Mouse (Mus musculus) stomach, embryonic 16.5 days (tissue): ENCODE measurements around the gene Dnah3. TPM values are rescaled to one million over a fixed set of nuclear protein-coding genes. Genes with fewer than 3 reads are reported as not detected.

Experiments used
- ATAC-seq: fragments of 200-750 bp; cut with Nextera tagmentation; 2 replicates; pipeline ENCODE4 v1.8.0; 2017; ENCODE audit warnings: moderate number of reproducible peaks, moderate TSS enrichment; ENCODE audit not compliant: insufficient read depth, low FRiP score
- H3K27ac ChIP-seq: fragments of 300-500 bp; sonication (generic); 2 replicates; pipeline ENCODE4 v1.5.1; 2014; ENCODE audit warnings: low read length
- H3K27me3 ChIP-seq: fragments of 300-500 bp; sonication (generic); 2 replicates; pipeline ENCODE4 v1.6.1; 2014; ENCODE audit warnings: low read length, control low read depth, mixed read lengths; ENCODE audit not compliant: control insufficient read depth, insufficient read depth
- H3K36me3 ChIP-seq: fragments of 300-500 bp; sonication (generic); 2 replicates; pipeline ENCODE4 v1.6.1; 2014; ENCODE audit warnings: low read length; ENCODE audit not compliant: control insufficient read depth, insufficient read depth
- H3K4me1 ChIP-seq: fragments of 300-500 bp; sonication (generic); 2 replicates; pipeline ENCODE4 v1.6.1; 2014; ENCODE audit warnings: low read length, control low read depth, mixed read lengths; ENCODE audit not compliant: control insufficient read depth, insufficient read depth
- H3K4me2 ChIP-seq: fragments of 300-500 bp; sonication (generic); 2 replicates; pipeline ENCODE4 v1.6.1; 2014; ENCODE audit warnings: low read depth, low read length, mixed read lengths
- H3K4me3 ChIP-seq: fragments of 300-500 bp; sonication (generic); replicated peaks from 2 replicates; pipeline ENCODE4 v1.5.1; 2014; ENCODE audit warnings: mild to moderate bottlenecking, low read length
- H3K9ac ChIP-seq: fragments of 300-500 bp; sonication (generic); 2 replicates; pipeline ENCODE4 v1.6.1; 2014; ENCODE audit warnings: low read length
- H3K9me3 ChIP-seq: fragments of 300-500 bp; sonication (generic); replicated peaks from 2 replicates; pipeline ENCODE4 v1.6.1; 2016; ENCODE audit warnings: low read length, control low read depth; ENCODE audit not compliant: control insufficient read depth
- WGBS: fragments of 180-500 bp; shearing (Covaris S2); extraction: QIAGEN DNeasy Blood & Tissue Kit; methylation state at CpG from one replicate; pipeline ENCODE4 v1.1.7; 2014; 5-methylcytosine and 5-hydroxymethylcytosine counted together
- polyA plus RNA-seq: library from polyadenylated mRNA; unstranded; fragments of >200 nt; fragmentation: Nextera tagmentation; extraction: Ambion mirVana; gene quantifications from 2 replicates; pipeline ENCODE4 v1.2.1, GENCODE M21; 2015

Dnah3 gene
- polyA plus RNA-seq, 1 experiment from 2014 or later = not detected

DNA sequence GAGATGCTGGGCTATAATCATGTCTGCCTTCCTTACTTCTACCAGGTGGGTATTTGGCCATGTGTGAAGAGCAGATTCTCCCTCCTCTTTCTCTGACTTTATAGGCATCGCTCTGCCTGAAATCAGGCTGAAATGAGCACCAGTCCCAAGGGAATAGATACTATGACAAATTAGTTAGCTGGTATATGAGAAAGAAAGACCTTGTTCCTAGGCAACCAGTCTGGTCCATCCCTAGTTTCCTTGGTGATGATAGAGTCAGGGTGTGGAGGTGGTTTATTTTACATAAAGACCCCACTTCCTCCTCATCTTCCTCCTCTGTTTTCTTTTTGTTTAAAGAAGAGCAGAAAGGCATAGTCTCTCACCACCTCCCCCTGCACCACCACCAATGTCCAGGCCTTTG, 60.5 kb downstream of the Dnah3 start:
- 100% methylated on average over 1 of the region's 1 CpGs for WGBS
- H3K27ac ChIP-seq = no peak overlapping the region

GRCm38 (mm10) chr7:120028669-120029068, 66.4 kb downstream of the Dnah3 start:
- Histone ChIP-seq H3K27ac (no peak overlapping the region), H3K4me1 (no peaks in the 10 kb centered on the region), H3K4me3 (no peak overlapping the region), H3K36me3 (no peaks in the 10 kb centered on the region), H3K4me2 (no peak overlapping the region), H3K27me3 (no peaks in the 10 kb centered on the region), H3K9ac (no peak overlapping the region), H3K9me3 (no peaks in the 10 kb centered on the region)
- no peak for ATAC-seq
- WGBS = 81% methylated on average over 1 of the region's 1 CpGs

More for the DNA sequence above, 60.5 kb downstream of the Dnah3 start:
- H3K4me3 ChIP-seq = no peak overlapping the region
- no peak overlapping the region for H3K9ac ChIP-seq
- ATAC-seq = no peak
- no peaks in the 10 kb centered on the region for H3K27me3 ChIP-seq
- H3K4me2 ChIP-seq = no peak overlapping the region
- H3K36me3 ChIP-seq = no peaks in the 10 kb centered on the region
- H3K9me3 ChIP-seq = no peaks in the 10 kb centered on the region
- no peaks in the 10 kb centered on the region for H3K4me1 ChIP-seq

DNA sequence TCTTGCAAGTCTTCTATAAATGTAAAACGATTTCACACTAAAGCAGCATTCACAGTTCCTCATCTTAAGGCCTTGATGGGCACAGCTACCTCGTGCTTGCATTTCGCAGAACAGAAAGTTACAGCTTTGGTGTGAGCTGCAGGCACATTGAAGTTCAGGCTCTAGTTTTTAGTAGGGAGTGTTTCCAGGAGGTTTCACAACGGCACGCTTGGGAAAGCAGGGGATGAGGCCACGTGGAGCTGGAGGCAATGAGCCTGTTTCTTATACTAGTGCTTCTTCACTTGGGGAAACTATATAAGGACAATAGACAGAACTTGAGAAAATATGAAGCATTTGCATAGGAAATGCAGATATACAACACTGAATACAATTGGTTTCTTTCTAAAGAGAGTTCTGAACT, 98.0 kb downstream of the Dnah3 start:
- Histone ChIP-seq H3K27ac (no peak overlapping the region), H3K4me3 (no peak overlapping the region), H3K27me3 (no peaks in the 10 kb centered on the region), H3K4me2 (no peak overlapping the region), H3K9me3 (no peaks in the 10 kb centered on the region), H3K9ac (no peak overlapping the region), H3K36me3 (no peaks in the 10 kb centered on the region), H3K4me1 (no peaks in the 10 kb centered on the region)
- ATAC-seq = no peak
- 71% methylated on average over 6 of the region's 6 CpGs for WGBS

DNA sequence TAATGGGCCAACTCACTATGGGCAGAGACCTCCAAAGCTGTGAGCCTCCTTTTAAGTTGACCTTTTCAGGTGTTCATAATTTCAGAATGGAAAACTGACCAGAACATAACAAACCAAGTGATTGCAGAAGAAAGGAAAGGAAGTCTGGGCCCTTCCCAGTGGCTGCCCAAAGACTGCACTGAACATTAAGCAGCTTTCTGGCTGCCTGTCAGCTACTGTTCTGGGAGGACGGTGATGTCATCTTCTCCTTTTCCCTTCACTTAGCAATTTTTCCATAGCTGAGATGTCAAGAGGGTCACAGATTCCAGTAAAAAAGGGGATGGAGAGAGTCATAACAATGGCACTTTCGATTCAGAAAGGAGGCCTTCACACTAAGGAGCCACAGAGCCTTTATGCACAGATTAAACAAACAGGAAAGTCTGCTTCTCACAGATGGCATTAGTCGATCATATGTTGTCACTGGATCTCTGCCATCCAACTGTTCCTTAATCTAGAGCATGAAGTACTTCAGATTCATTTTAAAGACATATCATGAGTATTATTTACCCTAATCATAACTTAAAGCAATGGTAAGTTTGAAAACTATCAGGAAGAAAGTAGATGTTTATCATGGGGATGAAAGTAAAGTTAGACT, 109.7 kb downstream of the Dnah3 start:
- ATAC-seq = no peak
- no peaks in the 10 kb centered on the region for H3K9me3 ChIP-seq
- H3K27me3 ChIP-seq = no peaks in the 10 kb centered on the region
- no peaks in the 10 kb centered on the region for H3K4me1 ChIP-seq
- H3K9ac ChIP-seq = no peak overlapping the region
- no peaks in the 10 kb centered on the region for H3K36me3 ChIP-seq
- 51% methylated on average over 3 of the region's 3 CpGs for WGBS
- no peak overlapping the region for H3K4me3 ChIP-seq
- no peak overlapping the region for H3K27ac ChIP-seq
- no peak overlapping the region for H3K4me2 ChIP-seq

DNA sequence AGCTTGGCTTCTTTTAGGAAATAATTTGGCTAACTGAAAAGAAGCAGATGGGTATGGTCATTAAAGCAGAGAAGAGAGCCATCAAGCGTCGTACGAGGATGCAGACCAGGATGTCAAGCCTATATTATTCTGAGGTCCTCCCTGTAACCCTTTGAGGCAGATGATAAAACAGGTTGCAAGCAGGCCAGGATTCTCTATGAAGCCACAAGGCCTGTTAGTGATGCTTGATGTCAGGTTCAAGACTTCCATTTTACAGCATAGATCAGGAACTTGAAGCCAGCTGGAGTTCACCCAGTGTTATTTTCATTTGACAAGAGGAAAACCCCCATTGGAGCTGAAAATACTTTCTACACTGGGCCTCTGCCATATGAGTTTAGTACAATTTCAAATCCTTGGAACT, 114.9 kb downstream of the Dnah3 start:
- no peak overlapping the region for H3K4me2 ChIP-seq
- no peaks in the 10 kb centered on the region for H3K9me3 ChIP-seq
- no peaks in the 10 kb centered on the region for H3K36me3 ChIP-seq
- no peak overlapping the region for H3K27ac ChIP-seq
- H3K27me3 ChIP-seq = no peaks in the 10 kb centered on the region
- no peaks in the 10 kb centered on the region for H3K4me1 ChIP-seq
- H3K4me3 ChIP-seq = no peak overlapping the region
- H3K9ac ChIP-seq = no peak overlapping the region
- WGBS = 89% methylated on average over 3 of the region's 3 CpGs
- no peak for ATAC-seq

DNA sequence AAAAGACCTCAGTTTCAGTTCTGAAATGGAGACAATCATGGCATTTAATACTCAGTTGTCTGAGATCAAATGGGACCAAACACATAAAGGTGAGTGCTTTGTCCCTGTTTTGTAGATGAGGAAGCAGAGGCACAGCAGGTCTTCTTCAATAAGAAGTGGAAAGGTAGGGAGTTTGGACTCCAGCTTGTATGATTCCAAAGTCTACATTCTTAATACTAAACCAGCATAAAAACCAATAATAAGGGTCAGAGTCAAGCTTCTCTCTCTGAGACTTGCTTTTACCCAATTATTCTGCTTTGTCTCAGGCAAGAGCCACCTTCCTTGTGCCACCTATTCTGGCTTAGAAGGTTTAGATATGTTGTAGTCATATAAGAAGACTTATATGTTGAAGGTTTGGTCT, 116.5 kb downstream of the Dnah3 start:
- H3K4me1 ChIP-seq = no peaks in the 10 kb centered on the region
- H3K4me2 ChIP-seq = no peak overlapping the region
- no peaks in the 10 kb centered on the region for H3K9me3 ChIP-seq
- no peaks in the 10 kb centered on the region for H3K27me3 ChIP-seq
- H3K9ac ChIP-seq = no peak overlapping the region
- H3K36me3 ChIP-seq = no peaks in the 10 kb centered on the region
- no peak for ATAC-seq
- H3K27ac ChIP-seq = no peak overlapping the region
- H3K4me3 ChIP-seq = no peak overlapping the region

DNA sequence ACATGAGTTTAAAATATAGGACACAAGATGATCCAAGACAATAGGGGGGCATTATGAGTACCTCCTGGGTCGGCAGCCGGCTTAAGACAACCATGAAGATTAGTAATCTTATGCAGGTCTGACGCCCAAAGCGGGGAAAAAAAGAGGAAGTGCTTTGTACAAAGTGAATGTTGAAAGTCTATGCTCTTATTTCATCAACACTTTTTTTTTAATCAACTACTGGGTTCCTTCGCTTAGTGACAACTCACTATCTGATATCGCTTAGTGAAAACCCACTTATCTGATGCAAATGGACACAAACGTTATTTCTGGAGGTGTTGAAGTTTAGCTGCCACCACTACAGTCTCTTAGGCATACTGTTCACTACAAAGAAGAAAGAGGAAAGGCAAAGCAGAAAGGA, 117.5 kb downstream of the Dnah3 start:
- Histone ChIP-seq H3K36me3 (no peaks in the 10 kb centered on the region), H3K4me3 (no peak overlapping the region), H3K4me1 (no peaks in the 10 kb centered on the region), H3K4me2 (no peak overlapping the region), H3K27me3 (no peaks in the 10 kb centered on the region), H3K27ac (no peak overlapping the region), H3K9me3 (no peaks in the 10 kb centered on the region), H3K9ac (no peak overlapping the region)
- ATAC-seq = no peak
- WGBS = 79% methylated on average over 7 of the region's 7 CpGs

- 75% methylated on average over 6 of the region's 6 CpGs for WGBS
- Histone ChIP-seq H3K4me3 (no peak overlapping the region), H3K4me2 (no peak overlapping the region), H3K9ac (no peak overlapping the region), H3K27ac (no peak overlapping the region), H3K36me3 (no peaks in the 10 kb centered on the region), H3K27me3 (no peaks in the 10 kb centered on the region), H3K9me3 (no peaks in the 10 kb centered on the region), H3K4me1 (no peaks in the 10 kb centered on the region)
- no peak for ATAC-seq
These were observed 118.8 kb downstream of the Dnah3 start for GRCm38 (mm10) chr7:119976256-119976655.

DNA sequence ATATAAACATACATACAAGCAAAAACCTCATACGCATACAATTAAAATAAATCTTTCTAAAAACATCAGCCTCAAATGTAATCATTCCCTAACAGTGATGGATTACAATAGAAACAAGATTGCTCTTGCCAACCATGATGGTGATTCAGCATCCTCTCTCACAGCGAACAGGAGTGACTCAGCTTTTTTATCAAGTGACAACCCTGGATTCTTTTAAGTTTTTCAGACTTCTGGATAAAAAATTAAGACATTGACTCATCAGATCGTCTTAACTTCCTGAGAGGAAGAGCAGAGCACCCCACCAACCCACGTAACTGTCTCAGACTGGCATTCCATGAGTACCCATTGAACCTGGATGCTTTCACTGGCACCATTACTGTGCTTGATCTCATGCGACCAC, 120.9 kb downstream of the Dnah3 start:
- H3K4me2 ChIP-seq = no peak overlapping the region
- H3K9me3 ChIP-seq = no peaks in the 10 kb centered on the region
- H3K27ac ChIP-seq = no peak overlapping the region
- WGBS = 75% methylated on average over 5 of the region's 5 CpGs
- H3K4me1 ChIP-seq = no peaks in the 10 kb centered on the region
- H3K36me3 ChIP-seq = no peaks in the 10 kb centered on the region
- ATAC-seq = no peak
- no peaks in the 10 kb centered on the region for H3K27me3 ChIP-seq
- H3K9ac ChIP-seq = no peak overlapping the region
- H3K4me3 ChIP-seq = no peak overlapping the region

DNA sequence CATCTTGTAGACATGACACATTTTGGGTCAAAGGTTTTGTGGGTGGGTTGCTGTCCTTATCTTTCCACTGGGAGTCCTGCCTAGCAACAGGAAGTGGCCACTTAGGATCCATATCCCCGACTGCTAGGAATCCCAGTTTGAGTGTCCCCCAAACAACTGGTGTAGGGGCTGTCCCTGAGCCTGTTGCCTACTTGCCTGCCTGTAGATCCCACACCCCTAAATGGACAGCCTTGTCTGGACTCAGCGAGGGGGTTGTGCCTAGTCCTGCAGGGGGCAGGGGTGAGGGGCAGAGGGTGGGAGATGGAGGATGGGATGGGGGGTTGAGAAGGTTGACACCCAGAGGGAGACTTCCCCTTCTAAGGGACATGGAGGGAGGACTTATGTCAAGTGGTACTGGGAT, 125.8 kb downstream of the Dnah3 start:
- H3K4me3 ChIP-seq = no peak overlapping the region
- no peak overlapping the region for H3K27ac ChIP-seq
- ATAC-seq = no peak
- no peaks in the 10 kb centered on the region for H3K27me3 ChIP-seq
- H3K4me2 ChIP-seq = no peak overlapping the region
- H3K9me3 ChIP-seq = no peaks in the 10 kb centered on the region
- no peaks in the 10 kb centered on the region for H3K36me3 ChIP-seq
- WGBS = 71% methylated on average over 2 of the region's 2 CpGs
- no peaks in the 10 kb centered on the region for H3K4me1 ChIP-seq
- H3K9ac ChIP-seq = no peak overlapping the region
